Mouse (Mus musculus) common myeloid progenitor, adult 5-6 weeks (primary cell): ENCODE measurements around the gene Mtch1. TPM values are rescaled to one million over a fixed set of nuclear protein-coding genes. Genes with fewer than 3 reads are reported as not detected.
"Not testable (repeated sequence)": the region's sequence is repeated elsewhere in the genome, so short reads cannot be mapped to it uniquely, and the experiment has no call there.

Experiments used
- ATAC-seq: replicated peaks from 2 replicates; pipeline ENCODE4 v1.8.0; 2016; ENCODE audit warnings: low read depth, mild to moderate bottlenecking, moderate TSS enrichment, inconsistent platforms; ENCODE audit not compliant: poor library complexity, severe bottlenecking
- total RNA-seq: library from RNA; stranded (forward); fragments of 200-1000, 187-1606 nt; gene quantifications from 2 replicates; pipeline ENCODE4 v1.2.3, GENCODE M21; 2017

Mtch1 gene
- total RNA-seq, 1 experiment from 2014 or later, result 76.6 TPM

DNA sequence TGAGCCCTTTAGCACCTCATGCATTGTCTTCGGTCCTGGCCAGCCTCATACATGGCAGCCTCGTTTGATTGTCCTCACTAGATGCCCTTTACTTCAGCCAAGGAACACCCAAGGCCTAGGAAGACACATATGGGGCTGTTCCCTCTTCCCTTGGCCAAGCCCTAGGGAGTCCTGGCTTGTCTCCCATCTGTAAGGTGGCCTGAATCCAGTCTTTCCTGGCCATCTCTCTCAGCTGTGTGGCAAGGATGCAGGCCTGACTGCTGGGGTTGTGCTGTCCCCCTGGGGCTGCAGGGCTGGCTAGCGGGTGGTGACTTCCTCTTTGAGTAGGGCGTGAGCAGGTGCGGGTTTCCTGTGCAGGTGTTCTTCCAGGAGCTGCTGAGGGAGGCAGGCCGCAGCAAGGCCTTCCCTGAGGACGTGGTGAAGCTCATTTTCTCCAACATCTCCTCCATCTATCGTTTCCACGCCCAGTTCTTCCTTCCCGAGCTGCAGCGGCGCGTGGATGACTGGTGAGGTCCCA is 17.4 kb upstream of the Mtch1 start:
- no peak for ATAC-seq

- no peak for ATAC-seq
These were observed 15.4 kb upstream of the Mtch1 start for GRCm38 (mm10) chr17:29363109-29363508.

DNA sequence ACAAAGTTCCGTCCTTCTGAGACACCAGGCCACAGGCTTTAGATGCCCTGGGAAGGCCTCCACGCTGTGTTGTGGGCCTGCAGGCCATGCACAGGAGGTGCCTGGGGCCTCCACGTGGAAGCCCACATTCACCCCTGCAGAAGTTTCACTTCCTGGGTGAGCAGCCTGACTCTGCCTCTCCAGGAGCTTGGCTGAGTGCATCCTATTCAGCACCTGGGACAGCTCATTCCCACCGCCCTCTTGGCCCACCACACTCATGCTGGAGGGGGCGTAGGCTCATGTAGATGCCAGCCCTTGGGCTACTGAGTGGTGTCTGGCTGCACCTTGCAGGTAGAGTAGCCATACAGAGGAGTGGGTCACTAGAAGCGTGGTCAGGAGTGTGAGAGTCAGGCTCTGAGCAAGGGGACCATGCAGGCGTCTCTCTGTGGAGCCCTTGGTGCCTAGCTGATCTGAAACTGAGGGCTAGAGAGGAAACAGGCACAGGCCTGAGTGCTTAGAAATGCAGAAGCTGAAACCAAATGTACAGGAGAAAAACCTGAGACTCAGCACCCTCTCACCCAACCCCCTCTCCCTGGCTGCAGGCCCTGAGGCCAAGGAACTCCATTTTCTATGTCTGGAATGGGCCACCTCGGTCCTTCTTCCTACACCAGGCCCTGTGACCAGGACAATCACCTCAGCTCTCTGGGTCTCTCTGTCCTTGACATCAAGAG is 14.4 kb upstream of the Mtch1 start:
- peak; percentile 50 for ATAC-seq

DNA sequence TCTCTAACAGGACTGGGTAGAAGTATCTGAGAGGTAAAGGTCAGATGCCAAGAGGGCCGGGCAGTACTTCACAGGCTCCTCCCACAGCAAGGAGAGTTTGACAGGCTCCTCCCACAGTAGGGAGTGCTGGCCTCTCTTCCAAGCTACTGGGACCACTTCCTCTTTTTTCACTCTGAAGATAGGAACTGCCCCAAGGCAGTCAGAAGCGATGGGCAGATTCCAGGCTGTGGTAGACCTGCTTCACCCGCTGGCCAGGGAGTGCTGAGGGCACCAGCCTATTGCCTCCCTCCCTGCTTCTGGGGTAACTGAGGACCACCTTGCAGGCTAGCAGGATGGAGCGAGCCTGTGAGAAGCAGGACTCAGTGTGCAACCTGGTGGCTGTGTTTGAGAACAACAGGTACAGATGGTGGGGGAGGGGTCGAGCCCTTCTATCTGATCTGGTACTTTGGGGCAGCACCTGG is 13.1 kb upstream of the Mtch1 start, which contains the start of gene Fgd2:
Gene Fgd2 (plus strand): TSS at position 154 of the 461 bp plus-strand sequence.
- peak; percentile 78 for ATAC-seq

DNA sequence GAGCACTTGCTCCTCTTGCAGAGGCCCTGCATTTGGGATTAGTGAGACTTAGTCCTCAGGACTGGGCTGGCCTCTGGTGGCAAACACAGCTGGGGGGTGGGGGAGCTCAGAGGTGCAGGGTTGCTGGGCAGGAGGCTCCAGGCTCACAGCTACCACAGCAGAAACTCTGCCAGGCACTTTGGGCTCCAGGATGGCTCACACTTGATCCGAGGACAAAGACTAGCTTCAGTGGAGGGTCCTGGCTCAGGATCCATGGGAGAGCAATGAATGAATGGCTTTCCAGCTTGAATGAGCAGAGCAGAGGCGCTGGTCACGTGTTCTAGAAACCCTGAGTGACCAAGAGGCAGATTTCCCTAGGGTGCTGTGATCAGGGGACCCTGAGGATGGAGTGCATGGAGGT is 11.2 kb upstream of the Mtch1 start:
- ATAC-seq, result no peak

DNA sequence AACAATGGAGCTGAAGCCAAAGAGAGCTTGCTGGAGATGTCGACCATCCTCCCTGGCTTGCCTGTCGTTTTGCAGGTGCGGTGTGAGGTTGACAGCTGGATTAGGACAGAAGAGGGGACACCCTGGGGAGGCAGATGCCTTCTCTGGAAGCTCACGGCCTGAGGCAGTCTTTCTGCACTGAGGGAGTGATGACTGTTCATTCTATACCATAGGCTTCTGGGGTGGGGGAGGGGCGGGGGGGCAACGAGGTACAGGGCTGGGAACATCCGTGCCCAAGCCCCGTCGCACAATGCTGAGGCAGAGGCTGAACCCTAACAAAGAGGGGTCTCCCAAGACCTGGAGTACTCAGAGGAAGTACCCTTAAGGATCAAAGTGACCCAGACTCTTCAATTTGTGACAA is 9.1 kb upstream of the Mtch1 start:
- no peak for ATAC-seq

GRCm38 (mm10) chr17:29356479-29356856 is 8.7 kb upstream of the Mtch1 start:
- ATAC-seq, result no peak

DNA sequence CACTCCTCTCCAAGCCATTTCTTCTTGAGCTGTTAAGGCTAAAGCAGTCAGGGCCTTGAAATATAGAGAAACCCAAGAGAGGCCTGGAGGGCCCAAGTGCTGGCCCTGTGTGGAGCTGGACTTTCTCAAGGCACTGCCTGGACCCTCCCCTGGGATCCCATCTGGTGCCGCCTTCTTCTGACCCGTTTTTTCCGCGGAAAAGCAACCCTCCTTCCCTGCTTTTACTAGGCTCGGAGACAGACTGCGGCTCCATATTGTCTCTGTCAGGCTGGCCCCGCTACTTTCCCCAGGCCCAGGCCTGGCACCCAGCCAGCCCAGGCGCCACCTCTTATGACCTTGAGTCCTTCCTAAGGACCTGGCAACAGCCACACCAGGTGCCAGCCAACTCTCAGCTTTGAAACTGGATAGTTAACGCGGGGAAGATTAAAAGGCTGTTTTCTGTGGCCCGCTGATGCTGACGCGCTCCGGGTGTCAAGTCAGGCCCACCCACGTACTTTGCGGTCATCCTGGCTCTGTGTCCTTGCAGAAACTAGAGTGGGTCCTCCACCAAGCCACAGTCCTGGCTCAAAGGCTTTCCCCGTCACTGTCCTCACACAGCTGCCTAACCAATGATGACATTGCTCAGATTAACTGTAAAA is 8.2 kb upstream of the Mtch1 start:
- no peak for ATAC-seq

- ATAC-seq, result no peak
These were observed 7.7 kb upstream of the Mtch1 start for GRCm38 (mm10) chr17:29355461-29355840.

- ATAC-seq, result not testable (repeated sequence)
These were observed 3.3 kb upstream of the Mtch1 start for GRCm38 (mm10) chr17:29351056-29351455.

- ATAC-seq, result no peak
These were observed 1.3 kb upstream of the Mtch1 start for GRCm38 (mm10) chr17:29348996-29349395.

DNA sequence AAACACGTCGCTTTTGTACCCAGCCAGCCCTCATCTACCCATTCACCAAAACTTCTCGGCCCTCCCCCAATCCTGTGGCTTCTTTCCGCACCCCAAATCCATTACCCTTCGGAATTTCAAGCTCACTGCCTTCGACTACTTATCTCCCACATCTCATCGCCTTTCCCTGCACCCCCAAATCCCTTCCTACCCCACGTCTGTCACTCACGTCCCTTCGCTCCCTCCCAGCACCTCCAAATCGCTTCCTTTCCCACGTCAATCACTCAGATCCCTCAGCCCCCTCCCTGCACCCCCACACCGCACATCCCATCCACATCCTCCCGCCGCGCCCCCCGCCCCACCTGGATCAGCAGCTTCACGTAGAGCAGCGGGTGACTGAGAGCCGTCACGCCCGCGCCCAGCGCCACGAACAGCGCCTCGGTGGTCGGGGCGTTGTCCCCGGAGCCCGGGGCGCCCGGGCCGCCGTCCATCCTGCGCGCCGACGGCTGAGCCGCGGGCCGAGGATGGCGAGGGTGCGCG is 549 bp downstream of the Mtch1 start:
- no peak for ATAC-seq

DNA sequence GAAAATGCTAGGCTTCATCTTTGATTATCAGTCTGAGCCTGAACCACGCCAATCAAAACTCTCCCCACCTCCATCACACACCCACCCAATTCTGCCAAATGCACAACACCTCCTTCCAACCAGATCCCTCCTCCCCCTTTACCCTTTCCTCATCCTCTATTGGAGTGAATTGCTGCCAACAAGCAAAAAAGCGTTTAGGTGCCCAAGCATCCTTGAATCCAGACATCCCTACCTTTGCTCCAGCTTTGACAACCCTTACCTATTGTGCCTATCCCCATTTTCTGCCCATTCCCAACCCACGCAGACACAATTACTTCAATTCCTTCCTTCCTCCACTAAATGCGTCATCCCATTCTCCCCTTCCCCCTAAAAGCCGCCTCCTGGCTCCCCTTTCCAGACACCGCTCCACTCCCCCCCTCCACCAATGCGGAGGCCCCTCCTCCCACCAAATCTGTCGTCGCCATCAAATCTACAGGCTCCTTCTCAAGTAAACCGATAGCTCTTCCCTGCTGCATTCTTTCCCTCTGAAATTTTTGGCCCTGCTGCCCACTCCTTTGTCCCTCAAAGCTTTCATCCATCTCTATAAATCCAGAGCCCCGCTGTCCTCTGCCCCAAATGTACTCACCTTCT is 1.1 kb downstream of the Mtch1 start:
- ATAC-seq, result no peak

DNA sequence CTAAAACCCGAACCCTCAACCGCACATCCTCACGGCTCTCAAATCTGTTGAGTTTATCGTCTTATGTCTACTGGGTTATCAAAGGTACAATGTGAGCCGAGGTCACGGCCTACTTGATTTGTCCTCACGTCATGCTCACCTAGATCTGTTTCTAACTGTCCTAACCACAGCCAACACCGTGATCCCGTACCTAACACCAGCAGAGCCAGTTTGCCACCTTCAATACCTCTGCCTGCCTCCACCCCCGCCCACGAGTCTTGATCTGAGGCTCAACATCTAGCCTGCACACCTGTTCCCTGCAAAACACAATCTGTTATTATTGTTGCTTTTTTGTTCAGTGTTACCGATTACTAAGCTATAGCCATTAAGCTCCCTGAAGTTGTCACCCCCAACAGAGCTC is 2.5 kb downstream of the Mtch1 start:
- no peak for ATAC-seq

GRCm38 (mm10) chr17:29343241-29343640 is 4.5 kb downstream of the Mtch1 start:
- no peak for ATAC-seq

DNA sequence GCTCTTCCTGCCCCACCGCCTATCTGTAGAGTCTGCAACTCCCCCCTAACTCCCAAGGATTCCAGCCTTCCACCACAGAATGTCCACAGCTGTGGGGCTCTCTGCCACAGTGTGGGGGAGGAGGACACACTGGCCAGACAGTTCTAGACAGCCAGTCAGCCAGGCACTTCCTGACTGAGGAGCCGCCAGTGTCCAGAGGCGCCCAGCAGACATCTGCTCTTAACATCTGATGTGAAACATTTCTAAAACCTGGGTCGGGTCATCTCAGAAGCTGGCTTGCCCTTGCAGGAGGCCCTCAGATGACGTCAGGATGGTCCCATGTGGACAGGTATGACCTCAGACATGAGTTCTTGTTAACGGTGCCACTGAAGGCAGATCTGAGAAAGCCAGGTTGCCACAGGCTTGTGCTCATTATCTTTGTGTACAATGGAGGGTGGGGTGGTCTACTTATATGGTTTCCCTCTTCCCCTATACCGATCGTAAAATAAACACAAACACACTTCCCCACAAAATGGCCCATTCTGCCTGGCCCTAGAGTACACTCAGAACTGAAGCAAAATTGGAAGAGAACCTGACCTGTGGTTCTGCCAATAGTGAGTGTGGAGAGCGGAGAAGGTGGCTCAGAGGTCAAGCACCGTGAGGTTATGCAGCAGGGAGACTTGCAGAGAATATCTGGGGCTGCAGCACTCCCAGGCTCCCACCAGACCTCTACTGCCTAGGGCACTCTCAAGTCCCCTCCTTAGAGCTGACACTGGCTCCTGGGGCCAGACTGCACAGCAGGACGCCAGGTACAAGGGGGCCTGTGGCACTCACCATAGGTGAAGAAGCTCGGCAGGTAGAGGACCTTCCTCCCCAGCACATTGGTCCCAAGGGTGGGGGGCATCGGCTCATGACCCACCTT is 5.5 kb downstream of the Mtch1 start:
- no peak for ATAC-seq

DNA sequence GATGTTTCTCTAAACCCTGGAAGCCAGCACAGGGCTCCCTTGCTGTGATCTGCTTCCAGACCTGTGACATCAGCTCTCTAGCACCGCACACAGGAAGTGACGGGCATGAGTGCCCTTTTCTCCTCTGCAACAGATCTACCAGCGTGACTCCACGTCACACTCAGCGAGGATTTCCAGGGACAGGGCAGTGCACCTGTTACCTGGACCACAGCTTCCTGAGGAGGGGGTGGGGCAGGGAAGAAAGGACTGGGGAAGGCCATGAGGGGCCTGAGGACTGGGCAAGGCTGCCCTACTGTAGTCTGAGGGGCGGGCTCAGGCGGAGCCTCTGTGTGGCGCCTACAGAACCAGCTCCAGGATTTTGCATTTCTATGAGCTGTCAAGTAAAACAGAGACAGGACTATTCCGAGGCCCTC is 6.1 kb downstream of the Mtch1 start:
- peak; percentile 58 for ATAC-seq

- ATAC-seq, result no peak
These were observed 7.1 kb downstream of the Mtch1 start for GRCm38 (mm10) chr17:29340406-29341261.

GRCm38 (mm10) chr17:29339170-29339768 is 8.5 kb downstream of the Mtch1 start:
- ATAC-seq, result no peak
